Mouse (Mus musculus) thymus, postnatal 10 days (tissue): ENCODE measurements around the gene Slc9a9.

ENCODE experiments used
- DNase-seq, 2 experiments: peaks; one replicate each; pipeline ENCODE4 v3.0.0; 2021; ENCODE audit warnings: low spot score in 2 of 2

Slc9a9 gene

GRCm38 (mm10) chr9:94682260-94682659 lies 12.6 kb downstream of the Slc9a9 start:
- DNase-seq: no peak

DNA sequence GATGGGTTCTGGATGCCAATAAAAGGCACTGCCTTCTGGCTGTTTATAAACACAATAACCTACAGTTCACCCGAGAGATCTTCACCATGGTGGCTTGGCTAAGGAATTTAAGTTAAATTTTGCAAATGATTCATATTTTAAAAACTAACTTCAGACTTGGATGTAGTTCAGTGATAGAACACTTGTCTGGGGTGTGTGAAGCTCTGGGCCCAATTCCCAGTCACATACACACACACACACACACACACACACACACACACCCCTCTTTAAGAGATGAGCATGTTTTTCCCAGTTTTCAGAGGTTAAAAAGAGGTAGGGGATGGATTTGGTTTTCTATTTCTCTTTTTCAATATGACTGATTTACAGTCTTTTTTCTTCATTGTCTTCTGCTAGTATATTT lies 15.9 kb downstream of the Slc9a9 start:
- DNase-seq: no peak

DNA sequence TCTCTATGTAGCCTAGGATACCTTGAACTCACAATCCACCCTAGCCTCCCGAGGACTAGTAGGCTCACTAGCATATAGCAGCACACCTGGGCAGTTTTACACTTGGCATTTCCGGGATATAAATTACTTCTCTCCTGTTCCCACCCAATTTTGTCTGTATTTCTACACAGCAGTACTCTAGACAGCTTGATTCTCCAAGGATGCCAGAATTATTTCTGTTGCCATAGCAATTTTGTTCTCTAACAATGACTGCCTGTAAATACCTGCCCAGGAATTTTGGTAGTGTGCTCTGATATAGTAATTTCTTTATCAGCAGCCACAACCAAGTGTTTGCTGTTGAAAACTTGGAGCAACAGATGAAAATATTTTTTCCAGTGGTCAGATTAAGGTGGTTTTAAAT lies 16.7 kb downstream of the Slc9a9 start:
- no peak for DNase-seq

GRCm38 (mm10) chr9:94687203-94687859 lies 17.6 kb downstream of the Slc9a9 start:
- no peak for DNase-seq

DNA sequence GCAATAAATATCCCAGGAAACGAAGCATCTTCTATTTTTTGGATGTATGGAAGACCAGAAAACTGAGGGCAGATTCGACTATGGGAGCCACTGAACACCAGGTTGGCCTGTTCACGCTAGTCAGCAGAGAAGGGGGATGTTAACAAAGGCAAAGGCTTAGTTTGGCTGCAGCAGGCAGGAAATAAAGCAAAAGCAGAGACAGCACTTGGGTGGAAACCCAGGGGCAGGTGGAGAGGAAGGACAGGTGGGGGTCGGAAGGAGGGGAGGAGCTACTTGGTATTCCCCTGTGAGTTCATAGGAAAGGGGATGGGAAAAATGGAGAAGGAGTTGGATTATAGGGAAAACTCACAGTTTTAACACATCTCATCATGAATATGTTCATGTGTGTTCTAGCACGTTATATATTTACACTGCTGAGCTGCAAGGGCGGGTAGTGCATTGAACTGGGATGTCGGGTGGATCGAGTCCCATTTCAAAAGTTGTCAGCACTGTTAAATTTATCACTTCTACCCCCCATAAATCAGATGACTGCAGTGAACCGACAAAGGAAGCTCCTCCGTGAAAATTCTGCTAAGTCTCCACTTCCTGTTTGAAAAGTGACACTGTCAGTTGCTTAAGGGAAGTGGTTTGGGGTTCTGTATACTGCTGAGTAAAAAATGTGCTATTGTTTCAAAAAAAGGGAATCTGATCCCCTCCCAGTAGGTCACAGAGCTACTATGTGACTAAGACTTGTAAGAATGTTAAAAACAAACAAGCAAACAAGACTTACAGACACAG lies 21.8 kb downstream of the Slc9a9 start:
- DNase-seq: peak; percentile 51 to 54

DNA sequence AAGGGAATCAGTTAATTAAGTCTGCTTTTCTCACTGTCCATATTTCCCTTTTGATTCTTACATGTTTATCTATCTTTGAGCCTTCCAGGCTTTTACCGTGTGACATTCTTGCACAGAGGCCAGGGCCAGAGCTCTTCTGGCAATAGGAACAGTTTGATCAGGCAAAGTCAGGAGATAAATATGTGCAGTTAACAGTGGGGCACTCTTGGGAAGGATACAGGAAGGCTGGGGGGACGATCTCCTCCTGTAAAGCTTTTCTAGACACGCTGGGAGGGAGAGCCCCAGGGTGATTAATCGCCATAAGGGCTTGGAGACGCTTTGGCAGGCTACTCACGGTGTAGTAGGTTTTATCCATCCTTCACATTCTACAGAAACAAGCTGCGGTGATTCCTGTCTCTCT lies 22.4 kb downstream of the Slc9a9 start:
- DNase-seq: no peak

GRCm38 (mm10) chr9:94694243-94694642 lies 24.5 kb downstream of the Slc9a9 start:
- DNase-seq: no peak

GRCm38 (mm10) chr9:94694983-94695382 lies 25.3 kb downstream of the Slc9a9 start:
- DNase-seq: no peak

- DNase-seq: peak; percentile 12 to 17
Observed at GRCm38 (mm10) chr9:94696539-94697079, 26.9 kb downstream of the Slc9a9 start.

GRCm38 (mm10) chr9:94698175-94698574 lies 28.5 kb downstream of the Slc9a9 start:
- DNase-seq: no peak

- DNase-seq: peak; percentile 9 to 48
Observed at GRCm38 (mm10) chr9:94700549-94700948, 30.8 kb downstream of the Slc9a9 start.

DNA sequence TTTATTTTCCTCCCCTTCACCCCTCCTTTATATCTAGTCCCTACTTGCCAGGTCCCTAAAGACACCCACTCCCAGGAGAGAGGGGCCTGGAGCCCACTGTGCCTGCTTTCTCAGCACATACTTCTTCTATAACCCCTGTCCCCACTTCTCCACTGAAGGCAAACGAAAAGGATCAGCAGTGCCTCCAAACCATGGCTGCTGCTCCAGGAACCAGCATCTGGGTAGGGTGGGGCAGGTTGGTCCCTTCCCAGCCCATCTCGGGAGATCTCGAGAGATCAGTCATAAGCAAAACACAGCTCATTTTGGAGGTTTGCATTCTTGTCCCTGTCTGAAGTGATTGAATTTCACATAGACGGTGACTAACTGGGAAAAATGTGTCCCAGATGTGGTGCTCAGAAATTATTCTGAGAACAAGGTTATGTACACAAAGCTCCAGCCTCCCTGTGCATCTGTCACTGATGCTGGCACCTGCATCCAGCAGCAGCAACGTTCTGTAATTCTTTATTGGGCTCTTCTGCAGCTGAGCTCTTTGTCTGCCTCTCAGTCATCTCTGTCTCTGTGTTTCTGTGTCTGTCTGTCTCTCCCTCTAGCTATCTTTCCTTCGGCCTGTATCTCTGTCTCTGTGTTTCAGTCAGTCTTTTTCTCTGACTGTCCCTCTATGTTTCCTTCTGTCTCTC lies 31.6 kb downstream of the Slc9a9 start:
- no peak for DNase-seq

DNA sequence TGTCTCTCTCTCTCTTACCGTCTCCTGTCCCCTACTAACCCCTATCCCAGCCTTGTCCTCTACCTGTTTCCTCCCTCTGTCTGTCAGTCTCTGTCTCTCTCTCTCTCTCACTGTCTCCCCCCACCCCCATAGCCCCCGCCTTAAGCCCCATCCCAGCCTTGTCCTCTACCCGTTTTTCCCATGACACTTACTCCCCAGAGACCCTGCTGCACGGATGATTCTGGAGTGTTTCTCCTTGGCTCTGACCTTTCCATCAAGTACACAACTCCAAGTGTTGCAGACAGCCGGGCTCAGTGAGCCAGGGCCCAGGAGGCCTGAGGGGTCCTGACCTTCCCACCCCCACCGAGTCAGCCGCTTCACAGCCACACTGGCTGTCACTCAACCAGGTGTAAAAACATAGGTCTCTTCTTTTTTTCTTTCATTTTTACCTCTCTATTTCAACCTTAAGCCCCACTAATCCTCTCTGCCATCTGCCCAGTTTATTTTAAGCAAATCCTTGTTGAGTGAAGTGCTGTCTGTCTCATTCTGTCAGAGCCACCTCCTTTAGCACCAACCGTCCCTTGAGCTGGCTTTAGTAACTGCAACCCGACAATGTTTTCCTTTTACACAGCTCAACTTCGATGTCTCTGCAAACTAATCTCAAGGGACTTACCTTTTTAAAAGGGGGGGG lies 32.4 kb downstream of the Slc9a9 start:
- DNase-seq: no peak

- DNase-seq: no peak
Observed at GRCm38 (mm10) chr9:94704986-94705757, 35.5 kb downstream of the Slc9a9 start.

DNA sequence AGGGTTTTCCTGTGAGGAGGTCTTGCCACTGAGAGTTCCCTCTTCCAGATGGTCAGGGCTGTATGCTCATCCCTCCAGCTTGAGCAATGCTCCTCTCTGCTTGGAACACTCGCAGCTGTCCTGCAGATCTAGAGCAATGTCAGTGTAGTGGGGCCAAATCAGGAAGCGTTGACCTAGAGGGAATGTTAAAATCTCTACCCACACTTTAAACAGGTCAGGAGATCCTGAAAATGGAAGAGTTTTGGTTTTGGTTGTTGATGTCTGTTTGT lies 36.0 kb downstream of the Slc9a9 start:
- no peak for DNase-seq

DNA sequence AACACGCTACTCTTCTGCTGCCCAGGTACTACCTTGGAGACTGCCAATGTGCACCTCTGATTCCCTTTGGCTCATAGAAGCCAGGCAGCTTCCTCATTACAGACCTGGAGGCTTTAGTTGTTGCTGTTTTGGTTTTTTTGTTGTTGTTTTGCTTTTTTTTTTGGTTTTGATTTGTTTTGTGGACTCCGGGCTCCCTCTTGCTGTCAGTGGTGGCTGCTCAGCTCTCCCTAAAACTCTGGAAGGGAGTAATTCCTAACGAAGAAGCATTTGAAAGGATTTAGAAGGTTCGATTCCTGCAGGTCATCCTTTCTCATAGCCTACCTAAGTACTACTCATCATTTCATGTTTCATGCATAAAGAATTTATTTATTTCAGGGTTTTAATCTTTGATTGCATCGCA lies 42.4 kb downstream of the Slc9a9 start:
- no peak for DNase-seq

GRCm38 (mm10) chr9:94716695-94717094 lies 47.0 kb downstream of the Slc9a9 start:
- no peak for DNase-seq

DNA sequence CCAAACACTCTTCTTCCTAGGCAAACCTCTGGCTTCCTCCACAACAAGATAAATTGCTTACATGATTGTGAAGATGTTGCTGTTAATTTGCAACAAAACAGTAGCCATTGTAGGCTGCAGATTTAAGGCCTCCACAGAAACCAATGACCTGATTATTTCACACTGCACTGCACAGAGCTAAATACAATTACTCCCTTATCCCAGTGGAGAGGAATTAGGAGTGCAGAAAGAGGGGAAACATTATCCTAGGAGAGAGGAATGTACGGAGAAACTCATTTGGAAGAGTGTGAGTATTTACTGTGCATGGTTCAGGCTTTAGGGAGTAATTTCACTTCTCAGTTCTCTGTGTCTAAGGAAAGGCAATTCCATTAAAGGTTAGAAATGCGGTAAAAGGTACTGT lies 53.9 kb downstream of the Slc9a9 start:
- no peak for DNase-seq

- no peak for DNase-seq
Observed at GRCm38 (mm10) chr9:94725121-94725520, 55.4 kb downstream of the Slc9a9 start.

- peak in 1 of 2 experiments; percentile 45 for DNase-seq
Observed at GRCm38 (mm10) chr9:94727457-94727856, 57.7 kb downstream of the Slc9a9 start.

GRCm38 (mm10) chr9:94730396-94730795 lies 60.7 kb downstream of the Slc9a9 start:
- DNase-seq: no peak
